Mouse (Mus musculus) ES-Bruce4 (cell line): ENCODE results near the gene Sdf4.

Source experiments
- CTCF ChIP-seq: IDR thresholded peaks from one replicate; pipeline ENCODE4 v1.8.1; 2011; ENCODE audit warnings: low read depth, low read length
- EP300 ChIP-seq: IDR thresholded peaks from 2 replicates; pipeline ENCODE4 v1.6.1; 2011; ENCODE audit warnings: low read depth, low read length; ENCODE audit not compliant: insufficient read depth
- POLR2A ChIP-seq: IDR thresholded peaks from one replicate; pipeline ENCODE4 v1.8.1; 2011; ENCODE audit warnings: low read length; ENCODE audit not compliant: insufficient read depth

DNA sequence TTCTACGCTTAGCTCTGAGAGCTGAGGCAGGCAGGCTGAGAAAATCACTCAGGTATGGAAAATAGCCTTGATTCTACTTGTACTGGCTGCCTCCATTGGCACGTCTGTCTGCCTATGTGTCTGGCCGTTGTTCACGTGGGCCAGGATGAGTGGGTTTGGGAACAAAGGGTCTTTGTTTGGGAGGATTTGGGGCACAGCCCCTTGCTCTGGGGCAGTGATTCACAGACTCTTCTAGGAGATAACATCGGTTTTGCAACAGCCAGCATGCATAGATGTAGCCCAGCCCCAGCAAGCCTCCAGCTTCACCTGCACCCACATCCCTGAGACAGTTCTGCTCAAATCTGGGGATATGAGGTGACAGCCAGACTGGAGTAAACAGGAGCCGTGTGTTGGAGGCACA lies 20.0 kb upstream of the Sdf4 start:
- TF ChIP-seq POLR2A: no peak
- no peak for TF ChIP-seq EP300
- TF ChIP-seq CTCF: no peak
